Mouse (Mus musculus): ENCODE data around the gene Angpt4. TPM values are rescaled to one million over a fixed set of nuclear protein-coding genes. Genes with fewer than 3 reads are reported as not detected.

Gene Angpt4
- polyA plus RNA-seq, 1 experiment from 2014 or later, result 0.11 TPM

DNA sequence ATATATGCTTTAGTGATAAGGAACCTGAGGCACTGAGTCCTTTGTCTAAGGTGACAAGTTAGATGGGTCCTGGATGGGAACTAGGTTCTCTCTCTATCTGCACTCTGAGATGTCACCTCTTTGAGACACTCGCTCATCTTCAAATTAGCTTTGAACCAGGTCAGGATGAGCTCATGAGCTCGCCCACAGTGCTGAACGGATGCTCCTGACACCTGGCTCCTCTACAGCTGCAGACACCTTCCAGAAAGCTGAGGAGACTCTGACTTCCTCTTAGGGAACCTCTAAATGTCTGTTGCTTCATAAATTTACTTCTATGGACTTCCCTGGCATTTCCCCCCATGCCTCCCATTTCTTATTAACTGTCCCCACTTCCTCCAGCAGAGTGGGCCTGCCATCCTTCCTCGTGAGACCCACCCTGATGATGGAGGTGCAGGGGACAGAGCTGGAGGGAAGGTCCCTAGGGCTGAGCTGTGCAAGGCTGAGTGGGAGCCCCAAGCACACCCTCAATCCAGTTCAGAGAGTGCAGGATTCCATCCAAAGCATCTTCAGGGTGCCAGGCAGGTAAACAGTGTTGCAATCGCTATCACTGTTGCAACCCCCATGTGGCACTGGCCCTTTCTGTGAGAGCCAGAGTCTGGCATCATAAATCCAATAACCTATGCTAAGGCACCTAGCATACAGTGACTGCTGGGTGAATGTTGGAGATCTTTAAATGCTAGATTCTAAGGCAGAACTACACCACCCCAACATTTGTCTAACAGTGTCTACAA is 28.8 kb downstream of the Angpt4 start:
- H3K4me2 ChIP-seq, result no peak overlapping the region
- H3K27me3 ChIP-seq, result peaks cover 3% of the 10 kb centered on the region; the same call in 1 of the 2 replicates
- peaks cover 5% of the 10 kb centered on the region; the same call in 1 of the 2 replicates for H3K4me1 ChIP-seq (replicated peaks)
- no peaks in the 10 kb centered on the region for H3K9me3 ChIP-seq
- WGBS, result 78% methylated on average over 5 of the region's 5 CpGs
- no peaks in the 10 kb centered on the region for H3K36me3 ChIP-seq
- H3K27ac ChIP-seq, result no peak overlapping the region
- no peak overlapping the region for H3K9ac ChIP-seq (replicated peaks)
- ATAC-seq (ENCODE audit: insufficient number of reproducible peaks, insufficient read depth, low FRiP score, low TSS enrichment, low read depth), result no peak
- no peak overlapping the region for H3K4me3 ChIP-seq (replicated peaks)

- no peak for ATAC-seq (ENCODE audit: insufficient number of reproducible peaks, insufficient read depth, low FRiP score, low TSS enrichment, low read depth)
- H3K4me3 ChIP-seq (replicated peaks), result no peak overlapping the region
- H3K27ac ChIP-seq, result no peak overlapping the region
- H3K4me1 ChIP-seq (replicated peaks), result peaks cover 5% of the 10 kb centered on the region; the same call in 1 of the 2 replicates
- peaks cover 3% of the 10 kb centered on the region; the same call in 1 of the 2 replicates for H3K27me3 ChIP-seq
- no peaks in the 10 kb centered on the region for H3K9me3 ChIP-seq
- no peak overlapping the region for H3K4me2 ChIP-seq
- H3K36me3 ChIP-seq, result no peaks in the 10 kb centered on the region
- WGBS, result 34% methylated on average over 2 of the region's 2 CpGs
- H3K9ac ChIP-seq (replicated peaks), result no peak overlapping the region
These were observed 30.3 kb downstream of the Angpt4 start for GRCm38 (mm10) chr2:151941269-151941668.

DNA sequence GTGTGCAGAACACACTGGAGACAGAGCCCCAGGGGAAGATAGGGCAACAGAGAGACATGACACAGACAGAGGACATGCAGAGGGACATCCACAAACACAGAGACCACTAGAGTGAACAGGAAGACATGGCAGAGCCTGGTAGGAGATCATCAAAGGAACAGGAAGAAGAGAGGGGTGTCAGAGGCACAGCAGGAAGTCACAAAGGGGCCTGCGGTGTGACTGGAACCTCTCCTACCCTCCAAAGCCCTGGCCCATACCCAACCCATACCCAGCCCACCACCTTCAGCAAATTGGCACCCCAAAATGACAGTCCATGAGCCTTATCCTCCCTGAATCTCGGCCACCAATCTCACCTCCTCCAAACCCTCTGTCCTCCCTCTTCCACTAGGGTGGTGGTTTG is 33.1 kb downstream of the Angpt4 start:
- H3K27me3 ChIP-seq, result peaks cover 3% of the 10 kb centered on the region; the same call in 1 of the 2 replicates
- no peak overlapping the region for H3K4me2 ChIP-seq
- no peaks in the 10 kb centered on the region for H3K9me3 ChIP-seq
- H3K36me3 ChIP-seq, result no peaks in the 10 kb centered on the region
- no peak for ATAC-seq (ENCODE audit: insufficient number of reproducible peaks, insufficient read depth, low FRiP score, low TSS enrichment, low read depth)
- 57% methylated on average over 2 of the region's 2 CpGs for WGBS
- H3K4me3 ChIP-seq (replicated peaks), result no peak overlapping the region
- H3K9ac ChIP-seq (replicated peaks), result no peak overlapping the region
- no peak overlapping the region for H3K27ac ChIP-seq
- H3K4me1 ChIP-seq (replicated peaks), result no peaks in the 10 kb centered on the region

GRCm38 (mm10) chr2:151947617-151948016 is 36.6 kb downstream of the Angpt4 start:
- Histone ChIP-seq H3K4me2 (no peak overlapping the region), H3K9me3 (no peaks in the 10 kb centered on the region), H3K36me3 (no peaks in the 10 kb centered on the region), H3K27ac (no peak overlapping the region), H3K27me3 (peaks cover 3% of the 10 kb centered on the region; the same call in 1 of the 2 replicates), H3K4me1 (replicated peaks) (no peaks in the 10 kb centered on the region), H3K9ac (replicated peaks) (no peak overlapping the region), H3K4me3 (replicated peaks) (no peak overlapping the region)
- ATAC-seq (ENCODE audit: insufficient number of reproducible peaks, insufficient read depth, low FRiP score, low TSS enrichment, low read depth), result no peak
- WGBS, result 90% methylated on average over 2 of the region's 2 CpGs

- H3K27ac ChIP-seq, result no peak overlapping the region
- peaks cover 3% of the 10 kb centered on the region; the same call in 1 of the 2 replicates for H3K27me3 ChIP-seq
- 84% methylated on average over 7 of the region's 7 CpGs for WGBS
- no peaks in the 10 kb centered on the region for H3K4me1 ChIP-seq (replicated peaks)
- H3K4me2 ChIP-seq, result no peak overlapping the region
- ATAC-seq (ENCODE audit: insufficient number of reproducible peaks, insufficient read depth, low FRiP score, low TSS enrichment, low read depth), result no peak
- H3K9ac ChIP-seq (replicated peaks), result no peak overlapping the region
- H3K36me3 ChIP-seq, result no peaks in the 10 kb centered on the region
- no peaks in the 10 kb centered on the region for H3K9me3 ChIP-seq
- H3K4me3 ChIP-seq (replicated peaks), result no peak overlapping the region
These were observed 37.3 kb downstream of the Angpt4 start for GRCm38 (mm10) chr2:151948311-151948710.

GRCm38 (mm10) chr2:151949082-151949774 is 38.2 kb downstream of the Angpt4 start:
- Histone ChIP-seq H3K9me3 (no peaks in the 10 kb centered on the region), H3K27me3 (peaks cover 3% of the 10 kb centered on the region; the same call in 1 of the 2 replicates), H3K4me3 (replicated peaks) (no peak overlapping the region), H3K36me3 (no peaks in the 10 kb centered on the region), H3K9ac (replicated peaks) (no peak overlapping the region), H3K4me1 (replicated peaks) (no peaks in the 10 kb centered on the region), H3K4me2 (no peak overlapping the region), H3K27ac (no peak overlapping the region)
- no peak for ATAC-seq (ENCODE audit: insufficient number of reproducible peaks, insufficient read depth, low FRiP score, low TSS enrichment, low read depth)
- WGBS, result 73% methylated on average over 2 of the region's 2 CpGs

GRCm38 (mm10) chr2:151953665-151954064 is 42.7 kb downstream of the Angpt4 start:
- no peak overlapping the region for H3K4me2 ChIP-seq
- no peak overlapping the region for H3K4me3 ChIP-seq (replicated peaks)
- no peak for ATAC-seq (ENCODE audit: insufficient number of reproducible peaks, insufficient read depth, low FRiP score, low TSS enrichment, low read depth)
- no peak overlapping the region for H3K9ac ChIP-seq (replicated peaks)
- no peaks in the 10 kb centered on the region for H3K4me1 ChIP-seq (replicated peaks)
- no peaks in the 10 kb centered on the region for H3K27me3 ChIP-seq
- no peaks in the 10 kb centered on the region for H3K9me3 ChIP-seq
- H3K27ac ChIP-seq, result no peak overlapping the region
- 87% methylated on average over 8 of the region's 8 CpGs for WGBS
- H3K36me3 ChIP-seq, result no peaks in the 10 kb centered on the region

GRCm38 (mm10) chr2:151956500-151957137 is 45.6 kb downstream of the Angpt4 start:
- 78% methylated on average over 4 of the region's 4 CpGs for whole genome bisulfite sequencing
- no peak for ATAC-seq (ENCODE audit: insufficient number of reproducible peaks, insufficient read depth, low FRiP score, low TSS enrichment, low read depth)
- Histone ChIP-seq H3K9ac (replicated peaks) (no peak overlapping the region), H3K9me3 (no peaks in the 10 kb centered on the region), H3K36me3 (no peaks in the 10 kb centered on the region), H3K27ac (no peak overlapping the region), H3K27me3 (no peaks in the 10 kb centered on the region), H3K4me3 (replicated peaks) (no peak overlapping the region), H3K4me1 (replicated peaks) (peaks cover 7% of the 10 kb centered on the region; the same call in 1 of the 2 replicates), H3K4me2 (no peak overlapping the region)

GRCm38 (mm10) chr2:151959274-151959673 is 48.3 kb downstream of the Angpt4 start:
- Histone ChIP-seq H3K27ac (no peak overlapping the region), H3K27me3 (no peaks in the 10 kb centered on the region), H3K4me1 (replicated peaks) (peaks cover 26% of the 10 kb centered on the region), H3K36me3 (no peaks in the 10 kb centered on the region), H3K4me2 (no peak overlapping the region), H3K9me3 (no peaks in the 10 kb centered on the region), H3K4me3 (replicated peaks) (no peak overlapping the region), H3K9ac (replicated peaks) (no peak overlapping the region)
- ATAC-seq (ENCODE audit: insufficient number of reproducible peaks, insufficient read depth, low FRiP score, low TSS enrichment, low read depth), result no peak
- 27% methylated on average over 5 of the region's 5 CpGs for WGBS

GRCm38 (mm10) chr2:151961284-151962196 is 50.5 kb downstream of the Angpt4 start:
- 59% methylated on average over 9 of the region's 9 CpGs for WGBS
- 0 out of 2 replicates have a peak overlapping the region, but pooled peaks have one; percentile 37 for H3K27ac ChIP-seq
- H3K36me3 ChIP-seq, result no peaks in the 10 kb centered on the region
- ATAC-seq (ENCODE audit: insufficient number of reproducible peaks, insufficient read depth, low FRiP score, low TSS enrichment, low read depth), result no peak
- H3K9ac ChIP-seq (replicated peaks), result no peak overlapping the region
- no peaks in the 10 kb centered on the region for H3K27me3 ChIP-seq
- no peak overlapping the region for H3K4me2 ChIP-seq
- no peak overlapping the region for H3K4me3 ChIP-seq (replicated peaks)
- H3K9me3 ChIP-seq, result no peaks in the 10 kb centered on the region
- peaks cover 32% of the 10 kb centered on the region for H3K4me1 ChIP-seq (replicated peaks)
